ENCODE assay signal across 8 mouse cellular contexts in genomic region chr14:26639961-26640360, GRCm38 (mm10). TPM values are rescaled to one million over a fixed set of nuclear protein-coding genes. Genes with fewer than 3 reads are reported as not detected.
DNase-seq lines count a peak whose midpoint lies in the region; ATAC-seq and TF ChIP-seq lines count a peak whose summit lies in the region.

No protein-coding gene starts in this region.

- H3K36me3 ChIP-seq in heart, postnatal 0 days (replicated peaks; ENCODE audit: control insufficient read depth, insufficient read depth, low read length) = no peaks in the 10 kb centered on the region
- no peaks in the 10 kb centered on the region for H3K36me3 ChIP-seq in liver, embryonic 11.5 days (ENCODE audit: control insufficient read depth, insufficient read depth, low read length)
- H3K36me3 ChIP-seq in splenic B cell, adult 2 months (ENCODE audit: control insufficient read depth, insufficient read depth, low read length, poor library complexity, severe bottlenecking) = 0 out of 2 replicates have a peak, but pooled peaks cover 4% of the 10 kb centered on the region

- H3K27me3 ChIP-seq in heart, postnatal 0 days (ENCODE audit: control insufficient read depth, insufficient read depth, low read length) = no peaks in the 10 kb centered on the region
- no peaks in the 10 kb centered on the region for H3K27me3 ChIP-seq in liver, embryonic 11.5 days (replicated peaks; ENCODE audit: control insufficient read depth, insufficient read depth, low read length)
- no peaks in the 10 kb centered on the region for H3K27me3 ChIP-seq in splenic B cell, adult 2 months (ENCODE audit: control insufficient read depth, insufficient read depth, low read length, poor library complexity, severe bottlenecking)

- 18% methylated on average over 2 of the region's 2 CpGs for WGBS in heart, postnatal 0 days
- 65% methylated on average over 2 of the region's 2 CpGs for WGBS in liver, embryonic 11.5 days

- TF ChIP-seq EP300 in heart, postnatal 0 days (IDR thresholded peaks at IDR 0.05; ENCODE audit: low read depth) = no peak

- peaks cover 32% of the 10 kb centered on the region for H3K4me1 ChIP-seq in heart, postnatal 0 days (ENCODE audit: control insufficient read depth, insufficient read depth)
- peaks cover 8% of the 10 kb centered on the region; the same call in 1 of the 2 replicates for H3K4me1 ChIP-seq in liver, embryonic 11.5 days (replicated peaks; ENCODE audit: control insufficient read depth, insufficient read depth, low read length)

- peak; percentile 42 for TF ChIP-seq CTCF in layer of hippocampus, adult 2 months (conservative IDR thresholded peaks at IDR 0.05)
- TF ChIP-seq CTCF in heart, postnatal 0 days (IDR thresholded peaks at IDR 0.05; ENCODE audit: low read depth) = peak; percentile 41

- H3K27ac ChIP-seq in layer of hippocampus, adult 2 months = peak overlapping the region; percentile 98; the same call in 1 of the 2 replicates
- H3K27ac ChIP-seq in heart, postnatal 0 days (ENCODE audit: low read depth) = peak overlapping the region; percentile 96; the same call in 1 of the 2 replicates
- H3K27ac ChIP-seq in liver, embryonic 11.5 days (ENCODE audit: low read depth, low read length) = no peak overlapping the region

- H3K9ac ChIP-seq in heart, postnatal 0 days (replicated peaks; ENCODE audit: low read depth, low read length) = peak overlapping the region; percentile 99
- H3K9ac ChIP-seq in liver, embryonic 11.5 days (ENCODE audit: low read depth, low read length) = no peak overlapping the region; the same call in 1 of the 2 replicates

- H3K4me3 ChIP-seq in layer of hippocampus, adult 2 months = peak overlapping the region; percentile 94
- H3K4me3 ChIP-seq in heart, postnatal 0 days (ENCODE audit: low read depth, low read length) = peak overlapping the region; percentile 96
- peak overlapping the region; percentile 77 for H3K4me3 ChIP-seq in liver, embryonic 11.5 days (ENCODE audit: low read depth, low read length)

- no peaks in the 10 kb centered on the region for H3K9me3 ChIP-seq in heart, postnatal 0 days (replicated peaks; ENCODE audit: control insufficient read depth, low read length)
- no peaks in the 10 kb centered on the region for H3K9me3 ChIP-seq in liver, embryonic 11.5 days (ENCODE audit: control insufficient read depth, low read length)

- peak overlapping the region; percentile 85 for H3K4me2 ChIP-seq in heart, postnatal 0 days (ENCODE audit: low read depth, low read length)
- peak overlapping the region; percentile 67 for H3K4me2 ChIP-seq in liver, embryonic 11.5 days

- no peak for ATAC-seq in heart, postnatal 0 days (ENCODE audit: insufficient read depth, low read depth)
- ATAC-seq in liver, embryonic 11.5 days (replicated peaks; ENCODE audit: low FRiP score) = no peak

- no peak for DNase-seq in layer of hippocampus, adult 2 months (ENCODE audit: low spot score in 2 of 2)
- DNase-seq in layer of hippocampus, adult 9-10 months (ENCODE audit: low spot score) = no peak
- DNase-seq in brain, adult 2 months (ENCODE audit: low read depth, low spot score) = peak; percentile 60
- no peak for DNase-seq in heart, postnatal 0 days (ENCODE audit: low spot score)
- DNase-seq in liver, embryonic 11.5 days (ENCODE audit: low spot score) = no peak
- DNase-seq in splenic B cell, adult 2 months (ENCODE audit: low read depth, low spot score) = peak; percentile 57
- no peak for DNase-seq in gastrocnemius, postnatal 4 days (ENCODE audit: low spot score in 2 of 2)
- no peak for DNase-seq in layer of hippocampus, adult 18-20 months (ENCODE audit: low spot score in 2 of 2)

RNA-seq across cellular contexts. Expression of gene Arf4, which starts 2.1 kb away (rescaled TPM):
- 100 to 1,000 TPM; 109 to 115 TPM for total RNA-seq in layer of hippocampus, adult 2 months (2021)
- 104 and 119 TPM in 2 replicates for total RNA-seq in heart, postnatal 0 days (2014; rRNA removed; ENCODE audit: low replicate concordance)
- polyA plus RNA-seq in heart, postnatal 0 days (2015; fragmentation: Nextera tagmentation; extraction: Ambion mirVana) = 264 and 270 TPM in 2 replicates
- polyA plus RNA-seq in liver, embryonic 11.5 days (2014; fragmentation: Nextera tagmentation; extraction: Ambion mirVana) = 347 and 363 TPM in 2 replicates
- 100 to 1,000 TPM; 169 to 185 TPM for total RNA-seq in gastrocnemius, postnatal 4 days (2021)
- total RNA-seq in layer of hippocampus, adult 18-20 months (2021) = 100 to 1,000 TPM; 116 to 119 TPM

RNA-seq across cellular contexts. Expression of gene Pde12, which starts 29.7 kb away (rescaled TPM):
- 1 to 10 TPM; 7.8 to 8.5 TPM for total RNA-seq in layer of hippocampus, adult 2 months (2021)
- 9.4 and 12.0 TPM in 2 replicates for total RNA-seq in heart, postnatal 0 days (2014; rRNA removed; ENCODE audit: low replicate concordance)
- 4.3 and 4.9 TPM in 2 replicates for polyA plus RNA-seq in heart, postnatal 0 days (2015; fragmentation: Nextera tagmentation; extraction: Ambion mirVana)
- 15.1 and 16.7 TPM in 2 replicates for polyA plus RNA-seq in liver, embryonic 11.5 days (2014; fragmentation: Nextera tagmentation; extraction: Ambion mirVana)
- total RNA-seq in gastrocnemius, postnatal 4 days (2021) = 1 to 10 TPM; 4.6 to 5.6 TPM
- 1 to 10 TPM; 7.9 to 8.3 TPM for total RNA-seq in layer of hippocampus, adult 18-20 months (2021)

RNA-seq across cellular contexts. Expression of gene Dnah12, which starts 53.1 kb away (rescaled TPM):
- total RNA-seq in layer of hippocampus, adult 2 months (2021) = under 1 TPM; 0.20 to 0.87 TPM
- total RNA-seq in heart, postnatal 0 days (2014; rRNA removed; ENCODE audit: low replicate concordance) = 6.3 TPM in 1 of 2 replicates, not detected in the other
- polyA plus RNA-seq in heart, postnatal 0 days (2015; fragmentation: Nextera tagmentation; extraction: Ambion mirVana) = 0.05 TPM in 1 of 2 replicates, not detected in the other
- polyA plus RNA-seq in liver, embryonic 11.5 days (2014; fragmentation: Nextera tagmentation; extraction: Ambion mirVana) = 0.07 and 0.09 TPM in 2 replicates
- under 1 TPM; 0.15 to 0.16 TPM for total RNA-seq in gastrocnemius, postnatal 4 days (2021)
- under 1 TPM; 0.20 to 0.92 TPM for total RNA-seq in layer of hippocampus, adult 18-20 months (2021)

Comparison
In these comparisons a context has a peak if more than half of its experiments do, and no peak if none do; other contexts are left out.
1. DNase-seq: peak in brain, adult 2 months (single experiment) and splenic B cell, adult 2 months (single experiment); none in layer of hippocampus, adult 2 months (0 of 2), layer of hippocampus, adult 9-10 months (single experiment), heart, postnatal 0 days (single experiment), liver, embryonic 11.5 days (single experiment), gastrocnemius, postnatal 4 days (0 of 2) and layer of hippocampus, adult 18-20 months (0 of 2).
2. Peak in every context shown above with its lines, with median percentiles within 50 percentile points of each other: H3K4me3 ChIP-seq.